Mouse (Mus musculus) left cerebral cortex, postnatal 10 days (tissue): ENCODE data around the gene Mast4. TPM values are rescaled to one million over a fixed set of nuclear protein-coding genes. Genes with fewer than 3 reads are reported as not detected.
A peak's percentile ranks its signal among the peaks of the same experiment; 100 is the strongest.

Source experiments
- DNase-seq, 2 experiments: peaks; one replicate each; pipeline ENCODE4 v3.0.0; 2021 to 2022; ENCODE audit warnings: low spot score in 2 of 2, mixed read lengths in 1 of 2; ENCODE audit errors: extremely low spot score in 1 of 2
- intact Hi-C: fragments of 180-260 bp; cut with DNase I; formaldehyde crosslinking; loops from one replicate; pipeline ENCODE4 v1.15.1; 2025
- total RNA-seq, 2 experiments: library from RNA; stranded (reverse); gene quantifications; 2 replicates each; pipeline ENCODE4 v1.2.3; 2021

The Mast4 gene
- total RNA-seq, 2 experiments from 2014 or later: 32.6 to 35.0 TPM

GRCm38 (mm10) chr13:102931951-102932350, 402.3 kb downstream of the Mast4 start:
- intact Hi-C loops: no loop called here
- no peak for DNase-seq

- intact Hi-C loops: no loop called here
- DNase-seq: no peak
These were observed 408.3 kb downstream of the Mast4 start for GRCm38 (mm10) chr13:102925844-102926598.

DNA sequence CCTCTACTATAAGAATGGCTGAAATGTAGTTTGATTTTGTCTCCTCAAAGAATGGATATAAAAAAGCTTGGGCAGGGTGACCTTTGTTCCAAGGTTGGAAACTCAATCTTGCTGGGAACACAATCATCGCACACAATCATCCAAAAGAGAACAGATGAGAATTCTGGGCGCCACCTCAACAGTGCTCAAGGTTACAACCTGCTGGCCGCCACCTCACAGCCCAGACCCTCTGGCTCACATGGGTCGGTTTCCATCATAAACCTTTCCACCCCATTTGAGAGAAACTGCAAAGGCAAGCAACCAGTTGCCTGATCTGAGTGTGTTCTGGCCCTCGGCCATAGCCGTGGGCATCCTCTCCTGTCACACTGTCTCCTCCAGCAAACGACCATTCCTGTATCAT, 414.6 kb downstream of the Mast4 start:
- intact Hi-C loops: no loop called here
- DNase-seq: no peak

GRCm38 (mm10) chr13:102918616-102919015, 415.7 kb downstream of the Mast4 start:
- no peak for DNase-seq
- intact Hi-C loops: no loop called here

- intact Hi-C loops: no loop called here
- DNase-seq: no peak
These were observed 419.0 kb downstream of the Mast4 start for GRCm38 (mm10) chr13:102915341-102915740.

DNA sequence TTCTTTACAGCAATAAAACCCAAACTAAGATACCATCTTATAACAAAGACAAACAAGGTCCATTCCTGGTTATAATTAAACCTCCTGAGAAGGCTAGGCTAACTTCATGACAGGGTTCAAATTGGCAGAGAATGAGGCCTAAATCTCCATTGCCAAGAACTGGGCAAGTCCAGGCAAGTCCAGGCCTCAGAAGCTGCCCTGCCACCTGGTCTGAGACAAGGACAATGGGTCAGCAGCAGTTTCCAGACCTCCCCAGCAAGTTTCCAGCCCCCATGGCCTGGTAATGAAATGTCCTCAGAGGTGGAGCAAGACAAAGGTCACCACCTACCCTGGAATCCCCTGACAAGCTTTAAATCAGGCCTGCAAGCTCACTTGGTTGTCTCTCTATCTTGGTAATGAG, 419.5 kb downstream of the Mast4 start:
- intact Hi-C loops: no loop called here

DNA sequence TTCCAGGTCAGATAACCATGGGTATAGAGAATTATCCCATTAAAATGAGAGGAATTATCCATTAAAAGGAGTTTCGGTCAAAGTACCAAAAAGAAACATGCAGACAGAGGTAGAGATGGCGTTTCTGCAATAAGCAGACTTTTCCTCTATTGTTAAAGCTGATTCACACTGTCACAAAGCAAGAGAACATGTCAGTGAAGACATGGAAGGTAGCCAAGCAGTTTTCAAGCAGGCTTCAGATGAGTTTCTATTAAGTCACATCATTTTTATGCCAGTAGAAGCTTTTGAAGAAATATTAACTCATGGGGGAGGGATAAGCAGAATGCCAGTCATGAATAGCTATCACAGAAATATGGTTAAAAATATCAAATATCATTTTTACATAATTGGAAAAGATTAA, 420.4 kb downstream of the Mast4 start:
- no peak for DNase-seq
- intact Hi-C loops: no loop called here

More for the DNA sequence above, 419.5 kb downstream of the Mast4 start:
- no peak for DNase-seq

DNA sequence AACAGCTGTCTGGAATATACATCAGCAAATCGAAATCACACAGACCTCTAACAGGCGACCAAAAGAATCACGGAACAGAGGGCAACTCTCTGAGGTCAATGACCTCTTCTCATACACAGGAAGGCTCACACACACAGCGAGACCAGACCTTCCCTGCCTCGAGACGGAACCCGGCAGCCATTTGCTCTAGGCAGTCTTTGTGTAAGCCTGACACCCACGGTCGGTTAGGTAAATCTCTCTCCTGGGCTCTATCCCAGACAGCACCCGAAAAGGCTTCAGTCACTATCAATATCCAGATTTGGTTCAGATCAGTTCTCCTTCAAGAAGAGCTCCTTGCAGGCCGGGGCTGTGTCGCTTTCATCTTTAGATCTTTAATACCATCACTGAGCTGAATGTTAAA, 421.4 kb downstream of the Mast4 start:
- intact Hi-C loops: no loop called here
- no peak for DNase-seq

GRCm38 (mm10) chr13:102909654-102910418, 424.5 kb downstream of the Mast4 start:
- no peak for DNase-seq
- intact Hi-C loops: loop anchor here (10.0 kb wide), 1 partner anchor 185 kb away; no protein-coding TSS in a partner anchor

DNA sequence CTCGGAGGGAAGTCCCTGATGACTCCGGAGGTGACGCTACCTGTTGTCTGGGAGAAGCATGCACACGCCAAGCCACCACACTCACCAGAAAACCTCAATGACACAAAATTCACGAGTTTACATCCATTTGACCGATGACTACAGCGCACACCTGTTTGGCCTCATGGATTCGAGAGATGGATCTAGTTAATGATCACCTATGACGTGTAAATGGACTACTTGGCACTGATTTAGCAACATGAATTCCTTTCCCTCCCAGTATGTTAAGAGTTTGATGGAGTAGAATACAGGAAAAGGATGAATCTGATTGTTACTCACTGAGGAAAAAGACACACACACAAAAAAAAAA, 427.7 kb downstream of the Mast4 start:
- intact Hi-C loops: loop anchor here (10.0 kb wide), 1 partner anchor 188 kb away; no protein-coding TSS in a partner anchor
- DNase-seq: no peak

DNA sequence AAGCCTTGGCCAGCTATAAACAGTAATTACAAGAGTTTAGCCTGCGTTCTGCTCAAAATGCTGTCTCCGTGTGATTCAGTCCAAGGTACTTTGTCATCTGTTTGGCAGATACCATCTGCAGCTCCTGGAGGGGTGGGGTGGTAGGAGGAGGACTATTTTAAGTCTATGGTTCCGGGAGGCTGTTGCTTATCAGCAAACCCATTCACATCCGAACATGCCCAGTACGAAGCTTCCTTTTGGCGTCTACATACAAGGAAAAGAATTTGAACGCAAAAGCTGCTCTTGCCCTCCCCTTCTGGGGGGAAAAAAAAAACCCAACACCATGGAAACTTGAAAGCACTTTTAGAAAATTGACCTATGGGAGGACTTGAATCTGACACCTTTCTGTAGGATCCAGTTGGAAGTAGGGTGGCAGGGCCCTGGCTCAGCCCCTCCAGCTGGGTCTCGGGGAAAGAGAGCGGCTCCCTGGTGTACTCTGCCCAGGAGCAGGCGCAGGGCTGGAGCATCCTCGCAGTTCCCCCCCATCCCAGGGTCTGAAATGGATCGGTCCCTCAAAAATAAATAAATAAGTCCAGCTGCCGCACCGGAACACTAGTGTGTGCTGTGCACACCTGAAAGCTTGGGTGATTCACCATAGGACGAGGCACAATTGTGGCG, 428.2 kb downstream of the Mast4 start:
- intact Hi-C loops: loop anchor here (10.0 kb wide), 1 partner anchor 189 kb away; no protein-coding TSS in a partner anchor

GRCm38 (mm10) chr13:102905361-102905950, 428.8 kb downstream of the Mast4 start:
- intact Hi-C loops: loop anchor here (10.0 kb wide), 1 partner anchor 189 kb away; no protein-coding TSS in a partner anchor
- DNase-seq: no peak

More for the DNA sequence above, 428.2 kb downstream of the Mast4 start:
- peak; percentile 72 to 78 for DNase-seq

- intact Hi-C loops: loop anchor here (10.0 kb wide), 1 partner anchor 191 kb away; no protein-coding TSS in a partner anchor
- no peak for DNase-seq
These were observed 430.6 kb downstream of the Mast4 start for GRCm38 (mm10) chr13:102903689-102904088.

GRCm38 (mm10) chr13:102902123-102902522, 432.2 kb downstream of the Mast4 start:
- intact Hi-C loops: loop anchor here (10.0 kb wide), 1 partner anchor 193 kb away; no protein-coding TSS in a partner anchor

GRCm38 (mm10) chr13:102900531-102900930, 433.8 kb downstream of the Mast4 start:
- intact Hi-C loops: loop anchor here (10.0 kb wide), 1 partner anchor 194 kb away; no protein-coding TSS in a partner anchor
- no peak for DNase-seq

More at GRCm38 (mm10) chr13:102902123-102902522, 432.2 kb downstream of the Mast4 start:
- no peak for DNase-seq

- DNase-seq: no peak
- intact Hi-C loops: loop anchor here (10.0 kb wide), 1 partner anchor 195 kb away; no protein-coding TSS in a partner anchor
These were observed 434.2 kb downstream of the Mast4 start for GRCm38 (mm10) chr13:102900083-102900420.

GRCm38 (mm10) chr13:102899253-102900082, 434.8 kb downstream of the Mast4 start:
- intact Hi-C loops: loop anchor here (10.0 kb wide), 1 partner anchor 195 kb away; no protein-coding TSS in a partner anchor
- DNase-seq: no peak
